Mouse (Mus musculus) T-helper 2 cell (primary cell): ENCODE measurements around the gene Olfr1124.
"Not testable (repeated sequence)": the region's sequence is repeated elsewhere in the genome, so short reads cannot be mapped to it uniquely, and the experiment has no call there.

Experiments used
- in situ Hi-C: fragments of 300-600 bp; cut with MboI, MseI; formaldehyde crosslinking; loops from one replicate; pipeline ENCODE4 v1.15.1; 2025; ENCODE audit warnings: high pct_unique_total_duplicates

The Olfr1124 gene

DNA sequence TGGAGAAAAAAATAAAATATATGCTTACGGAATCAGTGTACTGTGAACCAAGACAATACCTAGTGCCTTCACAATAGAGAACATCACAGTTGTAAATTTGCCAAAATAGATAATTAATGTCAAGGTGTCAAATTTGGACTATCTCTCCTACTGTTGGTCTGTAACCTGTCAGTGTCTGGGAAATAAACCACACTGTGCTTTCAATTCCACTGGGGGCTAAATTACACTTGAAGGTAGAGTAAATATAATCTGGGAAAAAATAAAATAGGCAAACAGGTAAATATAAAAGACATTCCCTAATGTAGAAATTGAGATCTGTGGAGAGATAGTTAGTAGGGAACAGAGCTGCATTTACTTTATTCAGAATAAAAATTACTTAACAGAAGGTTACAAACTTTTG lies at the start of gene Olfr1124:
TSS of gene Olfr1124 (plus strand) at position 301 of the 400 bp plus-strand sequence.
- in situ Hi-C loops = no loop called here

DNA sequence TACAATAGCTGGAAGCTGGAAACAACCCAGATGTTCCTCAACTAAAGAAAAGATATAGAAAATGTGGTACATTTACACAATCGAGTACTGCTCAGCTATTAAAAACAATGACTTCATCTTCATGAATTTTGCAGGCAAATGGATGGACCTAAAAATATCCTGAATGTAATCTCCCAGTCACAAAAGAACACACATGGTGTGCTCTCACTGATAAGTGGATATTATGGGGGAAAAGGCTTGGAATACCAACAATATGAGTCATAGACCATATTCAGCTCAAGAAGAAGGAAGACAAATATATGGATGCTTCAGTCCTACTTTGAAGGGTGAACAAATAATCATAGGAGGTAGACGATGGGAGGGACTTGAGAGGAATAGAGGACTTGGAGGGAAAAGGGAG lies 46.1 kb upstream of the Olfr1124 start:
- in situ Hi-C loops = no loop called here

DNA sequence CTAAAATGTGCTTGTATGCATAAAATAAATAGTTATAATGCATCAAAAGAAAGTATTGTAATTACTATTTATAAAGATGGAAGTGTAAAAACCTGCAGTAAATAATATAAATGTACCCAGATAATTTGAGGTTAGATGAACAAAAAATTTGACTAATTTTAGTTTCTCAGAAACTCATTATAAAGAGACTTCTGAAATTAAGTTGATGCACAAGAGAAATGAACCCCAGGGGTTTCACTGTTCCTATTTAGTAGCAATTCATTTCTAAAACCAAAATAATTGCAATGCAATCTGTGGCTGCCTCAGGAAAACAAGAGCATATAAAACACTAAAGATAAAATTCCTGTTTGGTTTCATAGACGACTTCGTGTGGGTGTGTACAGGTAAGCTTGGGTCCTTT lies 44.5 kb upstream of the Olfr1124 start, which contains the start of gene Olfr1122:
TSS of gene Olfr1122 (plus strand) at position 301 of the 400 bp plus-strand sequence.
- in situ Hi-C loops = no loop called here

DNA sequence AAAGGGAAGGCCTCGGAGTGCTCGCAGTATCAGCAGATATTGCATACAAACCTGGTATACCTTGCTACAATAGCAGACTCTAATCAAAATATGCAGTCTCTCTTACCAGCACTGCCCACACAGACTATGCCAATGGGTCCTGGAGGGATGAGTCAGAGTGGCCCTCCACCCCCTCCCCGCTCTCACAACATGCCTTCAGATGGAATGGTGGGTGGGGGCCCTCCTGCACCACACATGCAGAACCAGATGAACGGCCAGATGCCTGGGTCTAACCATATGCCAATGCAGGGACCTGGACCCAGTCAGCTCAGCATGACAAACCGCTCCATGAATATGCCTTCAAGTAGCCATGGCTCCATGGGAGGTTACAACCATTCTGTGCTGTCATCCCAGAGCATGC lies 36.5 kb upstream of the Olfr1124 start:
- in situ Hi-C loops = not testable (repeated sequence)

DNA sequence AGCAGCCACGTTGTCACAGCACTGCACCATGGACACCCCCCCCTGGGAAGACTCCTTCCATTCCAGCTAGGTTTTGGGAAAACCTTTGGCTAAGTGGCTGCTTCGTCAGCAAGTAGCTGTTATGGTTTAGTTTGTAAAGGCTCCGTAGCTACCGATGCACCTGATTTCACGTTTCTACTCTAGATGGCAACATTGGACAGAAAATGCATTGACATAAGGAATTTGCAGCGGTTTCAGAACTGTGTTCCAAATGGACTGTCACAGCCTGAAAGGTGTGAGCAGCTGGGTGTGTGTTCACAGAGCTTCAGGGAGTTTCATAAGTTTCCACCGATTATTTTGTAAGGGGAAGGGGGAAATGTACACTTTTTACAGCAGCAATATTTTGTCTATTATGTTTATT lies 35.4 kb upstream of the Olfr1124 start:
- in situ Hi-C loops = not testable (repeated sequence)

DNA sequence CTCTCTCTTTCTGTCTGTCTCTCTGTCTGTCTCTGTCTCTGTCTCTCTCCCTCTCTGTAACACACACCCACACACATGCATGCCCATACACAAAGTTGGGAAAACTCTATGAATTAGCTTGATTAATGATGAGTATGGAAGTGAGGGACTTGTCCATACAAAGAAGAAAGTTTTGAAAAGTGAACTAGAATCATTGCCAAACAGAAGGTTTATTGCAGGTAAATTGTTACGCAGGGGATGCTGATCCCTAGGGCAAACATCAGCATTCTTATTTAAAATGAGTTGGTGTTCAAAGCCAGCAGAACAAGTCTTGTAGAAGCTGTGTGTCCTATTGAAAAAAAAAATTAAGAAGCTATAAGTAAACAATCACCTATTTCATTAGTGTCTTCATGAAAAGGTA lies 13.7 kb upstream of the Olfr1124 start, which contains the start of gene Olfr1123:
TSS of gene Olfr1123 (plus strand) at position 301 of the 400 bp plus-strand sequence.
- in situ Hi-C loops = no loop called here

DNA sequence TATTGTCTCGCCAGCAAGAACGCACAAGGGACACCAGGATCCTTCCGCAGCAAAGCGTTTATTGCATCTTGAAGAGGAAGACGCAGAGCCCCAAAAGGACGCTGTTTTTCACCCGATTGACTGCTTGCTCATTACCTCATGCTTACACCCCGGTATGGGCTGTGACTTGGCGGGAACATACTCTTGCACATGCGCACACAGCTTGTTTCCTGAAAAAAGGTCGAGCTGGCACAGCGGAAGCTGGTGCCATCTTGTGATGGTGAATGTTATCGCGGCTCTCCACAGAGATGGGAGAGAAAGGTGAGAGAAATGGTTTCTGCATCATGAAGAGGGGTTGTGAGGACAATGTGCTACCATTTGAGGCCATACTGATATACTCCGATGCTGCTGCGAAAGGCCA lies 7.7 kb downstream of the Olfr1124 start:
- in situ Hi-C loops = no loop called here

DNA sequence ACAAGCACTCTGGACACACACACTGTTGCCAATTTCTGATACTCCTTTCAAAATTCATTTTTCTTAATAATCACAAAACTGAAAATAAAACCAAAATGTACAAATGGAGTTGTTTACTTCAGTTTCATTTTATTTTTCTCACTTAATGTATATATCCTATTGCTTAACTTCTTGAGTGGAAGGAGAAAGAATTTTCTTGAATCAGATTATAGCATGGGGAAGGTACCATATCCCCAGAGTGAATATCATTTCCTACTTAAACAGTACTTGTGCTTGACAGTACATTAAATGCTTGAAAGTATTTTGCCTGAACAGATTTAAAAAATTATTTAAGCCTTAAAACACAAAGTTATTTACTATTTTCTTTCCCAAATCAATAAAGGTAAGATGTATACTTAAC lies 23.6 kb downstream of the Olfr1124 start, which contains the start of gene Olfr1126:
TSS of gene Olfr1126 (plus strand) at position 301 of the 400 bp plus-strand sequence.
- in situ Hi-C loops = no loop called here

DNA sequence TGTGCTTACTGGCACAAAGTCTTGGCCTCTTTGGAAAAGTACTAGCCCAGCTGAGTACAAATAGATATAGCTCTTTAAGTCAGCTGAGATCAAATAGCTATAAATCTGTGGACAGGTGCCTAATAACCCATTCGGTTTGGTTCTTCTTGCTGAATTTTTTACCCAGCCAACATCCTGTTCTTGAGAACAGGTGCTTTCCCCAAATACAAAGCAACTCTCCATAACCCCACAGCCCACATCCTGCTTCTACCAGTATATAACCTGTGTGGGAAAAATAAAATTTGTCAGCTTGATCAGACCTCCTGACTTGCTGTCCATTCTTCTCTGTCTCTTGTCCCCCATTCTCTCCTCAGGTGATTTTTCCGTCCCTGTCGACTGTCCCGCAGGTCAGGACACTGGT lies 31.7 kb downstream of the Olfr1124 start:
- in situ Hi-C loops = no loop called here

DNA sequence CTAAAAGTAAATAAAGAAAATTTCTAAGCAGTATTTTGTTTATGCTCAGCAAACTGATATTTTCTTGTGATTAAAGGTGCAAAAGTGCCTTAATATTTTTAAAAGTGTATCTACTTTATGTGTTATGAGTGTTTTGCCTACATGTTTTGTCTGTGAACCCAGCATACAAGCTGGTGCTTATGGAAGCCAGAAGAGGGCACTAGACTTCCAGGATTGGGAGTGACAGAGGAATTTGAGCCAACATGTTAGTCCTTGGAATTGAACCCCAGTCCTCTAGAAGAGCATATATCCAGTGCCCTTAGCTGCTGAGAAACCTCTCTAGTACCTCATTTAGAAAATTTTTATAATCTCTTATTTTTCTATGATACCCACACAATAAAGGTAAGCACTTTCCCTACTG lies 50.1 kb downstream of the Olfr1124 start:
- in situ Hi-C loops = no loop called here

DNA sequence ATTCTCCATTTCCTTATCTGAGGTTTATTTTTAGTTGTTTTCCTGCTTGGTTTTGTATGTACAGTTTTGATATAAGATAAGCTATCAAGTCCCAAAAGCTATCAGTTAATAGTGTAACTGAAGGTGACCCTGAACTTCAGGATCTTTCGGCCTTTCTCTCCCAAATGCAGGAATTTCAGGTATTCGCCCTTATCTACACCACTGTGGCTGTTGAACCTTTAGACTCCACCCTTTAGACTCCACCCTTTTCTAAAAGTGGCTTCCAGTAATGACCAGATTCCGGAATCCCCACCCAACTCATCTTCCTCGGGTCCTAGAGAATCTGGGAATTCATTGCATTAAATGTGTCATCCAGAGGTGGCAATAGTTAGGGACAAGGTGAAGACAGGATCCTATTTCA lies 51.1 kb downstream of the Olfr1124 start:
- in situ Hi-C loops = no loop called here

DNA sequence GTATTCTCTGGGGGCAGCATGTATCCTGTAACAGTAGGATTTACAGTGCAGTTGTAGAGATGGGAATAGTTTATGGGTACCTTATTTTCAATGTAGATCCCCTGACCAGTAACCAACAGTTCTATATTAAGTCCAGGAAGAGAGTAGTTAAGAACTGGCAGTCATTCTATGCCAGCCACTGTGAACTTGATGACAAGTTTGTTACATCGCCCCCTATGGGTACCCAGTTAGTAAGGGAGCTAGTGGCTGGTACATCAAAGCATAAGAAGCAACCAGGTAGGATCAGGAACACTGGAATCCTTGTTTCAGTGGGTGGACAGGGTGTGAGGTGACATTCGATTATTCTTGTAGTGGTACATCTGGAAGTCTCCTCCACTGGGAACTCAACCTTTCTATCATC lies 52.2 kb downstream of the Olfr1124 start:
- in situ Hi-C loops = no loop called here
